Mouse (Mus musculus) right cerebral cortex, postnatal 14 days (tissue): Measurements from ENCODE around the gene Gcm1.
"Not testable (repeated sequence)": the region's sequence is repeated elsewhere in the genome, so short reads cannot be mapped to it uniquely, and the experiment has no call there.

ENCODE experiments used
- DNase-seq: peaks from one replicate; pipeline ENCODE4 v3.0.0; 2022

Gene Gcm1

DNA sequence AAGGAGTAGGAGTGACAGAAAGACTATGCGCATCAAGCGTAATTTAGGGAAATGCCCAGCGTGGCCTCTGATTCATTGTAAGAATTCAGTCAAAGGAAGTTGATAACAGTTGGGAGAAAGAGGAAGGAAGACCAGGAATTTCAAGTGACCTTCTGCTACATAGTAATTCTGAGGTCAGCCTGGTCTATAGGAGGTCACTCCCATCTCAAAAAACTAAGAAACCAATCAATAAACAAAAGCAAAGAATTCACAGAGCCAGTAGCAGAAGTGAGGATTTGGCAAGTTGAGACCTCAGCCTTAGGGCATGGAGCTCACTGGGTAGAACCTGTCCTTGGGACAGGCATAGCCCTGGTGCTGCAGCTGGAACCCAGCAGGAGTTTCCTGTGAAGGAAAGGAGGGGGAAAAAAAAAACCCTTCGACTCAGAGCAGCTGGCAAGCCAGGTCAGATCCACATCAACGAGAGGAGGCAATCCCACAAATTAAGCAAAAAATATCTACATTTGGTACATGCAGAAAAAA lies 1.2 kb upstream of the Gcm1 start:
- DNase-seq, result no peak

DNA sequence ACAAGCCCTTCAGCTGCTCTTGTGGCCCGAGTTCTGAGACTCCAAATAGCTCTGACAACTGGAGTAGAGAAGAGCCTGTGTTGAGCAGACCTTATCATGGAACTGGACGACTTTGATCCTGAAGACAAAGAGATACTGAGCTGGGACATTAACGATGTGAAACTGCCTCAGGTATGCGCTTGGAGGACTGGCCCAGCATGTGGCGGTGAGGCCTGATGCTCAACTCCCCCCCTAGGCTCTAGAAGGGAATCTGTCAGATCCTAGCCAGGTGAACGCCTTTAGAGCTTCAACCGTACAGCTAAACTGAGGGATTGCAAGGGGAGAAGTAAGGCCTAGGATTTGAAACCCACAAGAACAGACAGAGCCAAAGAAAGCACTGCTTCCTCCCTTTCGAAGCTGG lies 2.1 kb downstream of the Gcm1 start:
- DNase-seq, result no peak

DNA sequence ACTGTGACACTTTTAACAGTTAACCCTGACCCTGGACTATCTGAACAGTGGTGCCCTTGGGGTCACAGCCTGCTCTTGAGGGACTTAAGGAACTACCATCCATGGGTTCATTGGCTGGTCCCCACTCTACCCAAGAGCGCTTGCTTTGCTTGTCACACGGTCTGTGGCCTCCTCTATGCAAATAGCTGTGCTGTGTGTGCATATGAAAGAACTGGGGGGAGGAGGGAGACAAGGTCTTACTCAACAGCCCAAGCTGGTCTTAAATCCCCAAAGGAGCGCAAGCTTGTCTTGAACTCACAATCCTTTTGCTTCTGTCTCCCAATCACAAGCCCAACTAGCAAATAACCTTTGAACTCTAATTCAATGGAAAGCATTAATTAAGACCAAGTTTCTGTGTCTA lies 2.6 kb downstream of the Gcm1 start:
- no peak for DNase-seq

DNA sequence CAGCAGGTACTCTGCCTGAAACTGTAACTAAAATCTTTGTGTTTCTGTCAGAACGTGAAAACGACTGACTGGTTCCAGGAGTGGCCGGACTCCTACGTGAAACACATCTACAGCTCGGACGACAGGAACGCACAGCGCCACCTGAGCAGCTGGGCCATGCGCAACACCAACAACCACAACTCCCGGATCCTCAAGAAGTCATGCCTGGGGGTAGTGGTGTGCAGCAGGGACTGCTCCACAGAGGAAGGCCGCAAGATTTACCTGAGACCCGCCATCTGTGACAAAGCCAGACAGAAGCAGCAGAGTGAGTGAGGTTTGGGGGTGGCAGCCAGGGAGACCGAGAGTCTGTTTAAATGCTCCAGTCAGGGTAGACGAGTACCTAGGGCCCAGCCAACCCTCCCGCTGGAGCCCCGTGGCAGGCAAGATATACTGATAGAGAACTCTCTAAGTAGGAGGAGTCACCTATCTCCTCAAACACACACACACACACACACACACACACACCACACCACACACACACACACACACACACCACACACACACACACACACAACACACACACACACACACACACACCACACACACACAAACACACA lies 7.9 kb downstream of the Gcm1 start:
- DNase-seq, result no peak

DNA sequence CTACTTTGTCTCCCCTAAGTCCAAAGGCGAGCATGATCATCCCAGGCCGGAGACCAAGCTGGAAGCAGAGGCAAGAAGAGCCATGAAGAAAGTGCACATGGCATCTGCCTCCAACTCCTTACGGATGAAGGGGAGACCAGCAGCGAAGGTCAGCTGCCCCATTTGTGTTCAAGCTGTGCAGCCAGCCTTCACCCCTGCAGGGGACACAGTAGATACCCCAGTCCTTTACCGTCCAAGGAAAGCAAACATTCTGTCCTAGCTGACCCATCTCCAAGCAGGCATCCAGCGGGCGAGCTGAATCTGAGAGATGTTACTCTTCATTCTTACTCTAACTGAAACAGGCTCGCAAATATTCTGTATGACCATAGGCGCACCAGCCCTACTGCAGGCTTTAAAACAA lies 10.7 kb downstream of the Gcm1 start:
- no peak for DNase-seq

DNA sequence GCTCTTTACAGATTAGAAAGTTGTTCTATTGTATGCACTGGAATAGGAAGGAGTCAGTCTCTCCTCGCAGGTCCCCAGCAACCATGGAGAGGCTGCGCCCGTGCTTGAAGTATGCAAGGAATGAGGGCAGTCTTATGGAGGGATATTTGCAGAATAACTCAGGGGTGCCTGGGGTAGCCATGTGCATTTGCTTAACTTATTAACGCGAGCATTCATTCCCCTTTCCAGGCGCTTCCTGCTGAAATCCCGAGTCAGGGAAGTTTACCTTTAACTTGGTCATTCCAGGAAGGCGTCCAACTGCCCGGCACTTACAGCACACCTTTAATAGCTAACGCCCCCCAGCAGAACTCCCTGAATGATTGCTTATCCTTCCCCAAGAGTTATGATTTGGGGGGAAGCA lies 12.4 kb downstream of the Gcm1 start:
- DNase-seq, result no peak

DNA sequence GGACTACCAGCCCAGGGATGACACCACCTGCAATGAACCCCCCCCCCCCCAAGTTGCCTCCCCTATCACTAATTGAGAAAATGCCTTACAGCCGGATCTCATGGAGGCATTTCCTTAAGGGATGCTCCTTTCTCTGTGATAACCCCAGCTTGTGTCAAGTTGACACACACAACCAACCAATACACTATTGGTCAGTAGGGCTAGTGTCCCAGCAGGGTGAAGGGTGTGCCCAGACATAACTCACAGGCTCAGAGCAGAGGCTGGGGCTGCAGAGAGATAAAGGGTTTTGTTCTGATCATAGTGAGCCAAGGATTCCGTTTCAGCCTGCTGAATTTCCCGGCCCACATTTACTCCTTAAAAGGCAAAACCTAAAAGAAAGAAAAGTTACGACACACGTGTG lies 18.8 kb downstream of the Gcm1 start:
- DNase-seq, result no peak

DNA sequence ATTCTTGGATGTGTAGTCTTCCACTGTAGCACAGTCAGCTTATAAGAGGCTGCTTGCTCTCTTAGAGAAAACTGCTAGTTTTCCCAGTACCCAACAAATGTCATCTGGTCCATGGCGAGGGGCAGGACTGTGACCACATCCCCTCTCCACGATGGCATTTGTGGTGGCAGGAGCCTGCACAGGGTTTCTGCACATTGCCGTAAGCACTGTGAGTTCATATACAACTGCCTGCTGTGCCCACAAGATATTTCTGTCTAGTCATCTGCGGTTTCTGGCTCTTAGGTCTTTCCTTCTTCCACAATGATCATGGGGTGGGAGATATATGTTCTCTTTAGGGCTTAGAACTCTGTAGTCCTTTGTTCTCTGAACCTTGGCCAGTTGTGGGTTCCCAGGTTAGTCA lies 19.9 kb downstream of the Gcm1 start:
- no peak for DNase-seq

DNA sequence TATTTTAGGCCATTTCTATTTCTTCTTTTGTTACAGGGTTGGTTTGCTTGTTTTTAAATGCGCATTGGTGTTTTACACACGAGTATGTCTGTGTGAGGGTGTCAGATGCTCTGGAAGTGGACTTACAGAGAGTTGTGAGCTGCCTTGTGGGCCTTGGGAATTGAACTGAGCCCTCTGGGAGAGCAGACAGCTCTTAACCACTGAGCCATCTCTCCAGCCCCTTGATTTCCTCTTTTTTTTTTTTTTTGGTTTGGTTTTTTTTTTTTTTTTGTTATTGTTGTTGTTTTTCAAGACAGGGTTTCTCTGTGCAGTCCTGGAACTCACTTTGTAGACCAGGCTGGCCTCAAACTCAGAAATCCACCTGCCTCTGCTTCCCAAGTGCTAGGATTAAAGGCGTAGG lies 21.6 kb downstream of the Gcm1 start:
- DNase-seq, result not testable (repeated sequence)

DNA sequence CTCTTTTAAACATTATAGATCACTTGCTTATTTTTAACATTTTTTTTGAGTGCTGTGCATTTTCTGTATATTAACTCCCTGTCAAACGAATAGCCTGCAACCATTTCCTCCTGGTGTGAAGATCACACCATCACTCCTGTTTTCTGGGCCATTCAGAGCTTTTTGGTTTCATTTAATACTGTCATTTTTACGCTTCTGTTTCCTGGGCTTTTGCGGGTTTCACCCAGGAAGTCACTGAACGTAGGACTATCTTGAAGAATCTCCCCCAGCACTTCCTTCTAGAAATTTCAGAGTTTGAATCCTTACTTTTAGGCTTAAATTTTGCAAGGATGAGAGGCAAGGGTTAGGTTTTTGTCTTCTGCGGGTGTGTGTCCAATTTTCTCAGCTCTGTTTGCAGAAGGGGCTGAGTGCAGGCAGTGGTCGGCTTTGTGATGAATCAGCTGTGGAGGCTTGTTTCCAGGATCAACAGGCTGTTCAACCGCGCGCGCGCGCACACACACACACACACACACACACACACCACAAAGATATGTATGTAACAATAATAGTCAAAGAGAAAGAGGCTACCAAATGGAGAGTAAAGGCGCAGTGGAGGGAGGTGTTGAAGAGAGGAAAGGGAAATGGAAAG lies 22.1 kb downstream of the Gcm1 start:
- no peak for DNase-seq

DNA sequence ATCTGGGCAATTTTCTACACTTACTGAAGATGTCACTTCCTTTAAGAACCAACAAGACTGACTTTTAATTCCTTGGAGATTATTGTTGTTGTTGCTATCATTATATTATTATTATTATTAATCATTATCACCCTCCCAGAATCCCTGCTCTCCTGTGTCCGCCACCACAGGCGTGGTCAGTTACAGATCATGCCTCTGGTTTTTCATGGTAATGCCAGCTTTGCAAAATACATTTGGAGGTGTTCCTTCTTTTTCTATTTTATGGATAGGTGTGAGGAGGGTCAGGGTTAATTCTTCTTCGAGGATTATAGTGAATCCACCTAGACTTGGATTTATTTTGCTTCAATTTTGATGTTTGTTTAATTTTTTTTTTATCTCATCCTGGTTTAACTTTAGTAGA lies 23.5 kb downstream of the Gcm1 start:
- no peak for DNase-seq

DNA sequence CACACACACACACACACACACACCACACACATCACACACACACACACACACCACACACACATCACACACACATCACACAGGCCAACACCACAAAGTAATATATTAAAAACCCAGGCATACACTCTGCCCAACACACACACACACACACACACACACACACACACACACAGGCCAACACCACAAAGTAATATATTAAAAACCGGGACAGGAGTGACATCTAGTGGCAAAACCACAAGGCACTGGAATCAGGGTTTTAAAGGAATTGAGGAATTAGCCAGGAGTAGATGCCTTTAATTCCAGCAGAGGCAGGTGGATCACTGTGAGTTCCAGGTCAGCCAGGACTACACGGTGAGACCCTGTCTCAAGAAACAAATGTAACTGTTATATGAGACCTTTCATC lies 26.5 kb downstream of the Gcm1 start:
- no peak for DNase-seq

DNA sequence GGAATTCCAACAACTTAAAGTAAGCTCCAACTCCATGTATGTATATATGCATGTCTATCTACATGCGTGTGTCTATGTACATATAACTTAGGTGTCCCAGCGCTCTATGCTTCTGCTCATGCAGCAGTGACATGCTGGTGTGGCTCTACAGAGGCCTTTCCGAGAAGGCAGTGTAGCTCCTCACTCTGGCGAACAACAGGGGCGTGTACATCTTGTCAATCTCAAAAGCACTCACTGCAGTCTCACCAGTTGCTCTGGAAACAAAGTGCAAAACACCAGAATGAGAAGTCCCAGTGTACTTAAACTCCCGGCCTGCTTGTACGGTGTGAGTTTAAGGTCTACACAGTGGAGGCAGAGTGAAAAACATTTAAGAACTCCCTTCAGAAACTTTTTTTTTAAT lies 30.1 kb downstream of the Gcm1 start:
- no peak for DNase-seq

DNA sequence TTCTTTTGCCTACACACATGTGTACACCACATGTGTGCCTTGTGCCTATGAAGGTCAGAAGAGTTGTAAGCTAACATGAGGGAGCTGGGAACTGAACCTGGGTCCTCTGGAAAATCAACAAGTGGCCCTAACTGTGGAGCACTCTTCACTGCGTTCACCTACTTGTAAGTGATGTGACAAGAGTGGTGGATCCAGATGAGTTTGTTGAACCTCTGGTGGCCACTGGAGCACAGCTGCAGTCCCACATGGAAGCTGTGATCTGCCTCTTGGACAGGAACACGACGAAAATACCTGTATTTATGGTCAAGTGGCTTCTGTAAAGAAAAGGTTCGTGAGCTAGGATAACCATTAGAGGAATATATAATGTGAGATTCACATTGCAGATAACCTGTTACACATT lies 32.6 kb downstream of the Gcm1 start:
- DNase-seq, result no peak

DNA sequence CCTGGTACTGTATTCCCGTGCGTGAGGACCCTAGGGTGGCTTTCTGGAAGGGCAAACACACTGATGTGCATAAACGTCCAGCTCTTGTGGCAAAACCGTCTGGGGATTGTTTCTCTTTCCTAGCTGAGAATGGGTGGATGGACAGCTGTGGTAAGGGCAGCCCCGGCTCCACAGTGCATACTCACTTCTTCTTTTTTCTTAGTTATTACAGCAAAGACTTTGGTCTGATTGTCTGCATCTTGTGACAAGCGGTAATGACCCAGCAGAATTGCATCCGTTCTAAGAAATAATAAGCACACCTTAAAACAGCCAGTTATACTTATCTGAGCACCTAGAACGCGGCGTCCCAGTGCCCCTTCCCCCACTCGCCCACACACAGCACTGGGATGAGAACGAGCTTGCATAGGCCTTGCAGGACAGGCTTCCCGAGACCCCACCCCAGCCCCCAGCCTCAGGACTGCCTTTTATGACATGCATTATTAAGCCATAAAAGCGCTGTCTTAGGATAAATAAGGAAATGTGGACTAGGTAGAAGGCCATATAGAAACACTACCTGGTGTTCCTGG lies 34.1 kb downstream of the Gcm1 start:
- no peak for DNase-seq

DNA sequence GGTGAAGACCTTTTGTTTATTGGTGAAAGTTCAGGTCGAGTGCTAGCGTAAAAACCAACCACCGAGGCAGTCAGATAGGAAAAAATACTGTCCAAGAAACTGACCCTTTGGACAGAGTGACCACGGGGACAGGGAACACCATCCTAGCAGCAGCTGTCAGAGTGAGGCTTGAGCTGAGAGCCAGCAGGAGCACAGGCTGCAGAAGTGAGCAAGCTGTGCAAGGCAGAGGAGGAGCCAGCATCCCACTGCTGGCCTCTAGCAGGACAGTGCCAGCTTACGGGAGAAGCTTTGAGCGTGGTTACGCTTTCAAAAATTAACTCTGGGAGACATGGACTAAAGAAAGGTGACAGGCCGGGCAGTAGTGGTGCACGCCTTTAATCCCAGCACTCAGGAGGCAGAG lies 36.0 kb downstream of the Gcm1 start:
- no peak for DNase-seq

DNA sequence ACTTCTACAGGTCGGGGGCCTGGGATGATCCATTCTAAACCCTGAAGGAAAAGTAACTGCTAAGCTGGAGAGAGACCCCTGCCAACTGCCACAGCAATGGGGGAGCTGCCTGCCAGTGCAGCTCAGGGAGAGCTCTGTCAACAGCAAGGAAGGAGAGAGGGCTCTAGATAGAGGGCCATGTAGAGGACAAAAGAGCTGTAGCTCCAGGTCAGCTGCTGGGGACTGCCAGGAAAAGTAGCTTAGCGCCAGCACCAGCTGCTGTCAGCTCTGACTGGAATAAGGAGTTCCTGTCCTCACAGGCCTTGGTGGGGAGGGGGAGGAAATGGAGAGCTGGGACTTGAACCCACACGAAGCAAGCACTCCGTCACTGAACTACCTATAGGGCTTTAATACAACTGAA lies 36.8 kb downstream of the Gcm1 start:
- no peak for DNase-seq

DNA sequence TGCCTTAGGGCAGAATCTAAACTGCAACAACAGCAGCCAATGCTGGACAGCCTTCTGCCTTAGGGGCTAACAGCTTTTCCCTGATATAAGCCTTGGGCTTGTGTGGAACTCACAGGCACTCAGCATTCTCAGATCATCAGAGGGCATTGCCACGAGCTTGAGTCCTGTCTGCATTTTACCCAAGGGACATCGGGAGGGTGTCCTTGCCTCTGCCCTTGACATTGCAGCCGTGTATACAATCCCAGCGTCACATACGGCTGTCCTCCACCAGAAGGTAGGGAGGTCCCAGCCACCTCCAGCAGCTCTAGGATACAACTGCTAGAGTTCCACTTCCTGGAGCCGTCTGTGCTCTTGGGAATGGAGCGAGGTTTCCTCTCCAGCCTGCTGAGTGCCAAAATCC lies 37.2 kb downstream of the Gcm1 start:
- no peak for DNase-seq

DNA sequence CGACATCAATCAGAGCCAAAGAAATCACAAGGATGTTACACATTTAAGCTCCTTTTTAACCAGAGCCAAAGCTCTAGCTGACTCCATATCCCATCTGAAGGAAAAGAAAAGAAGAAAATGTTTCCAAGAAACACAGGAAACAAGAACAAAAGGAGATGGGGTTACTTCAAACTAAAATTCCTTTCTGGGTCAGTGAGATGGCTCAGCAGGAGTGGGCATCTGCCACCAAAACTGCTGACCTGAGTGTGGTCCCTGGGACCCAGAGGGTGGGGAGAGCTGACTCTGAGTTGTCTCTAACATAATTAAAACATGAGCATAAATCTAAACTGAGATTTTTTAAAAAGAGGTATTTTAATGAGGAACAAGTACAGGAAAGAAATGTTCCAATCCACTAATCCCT lies 38.2 kb downstream of the Gcm1 start:
- DNase-seq, result no peak

DNA sequence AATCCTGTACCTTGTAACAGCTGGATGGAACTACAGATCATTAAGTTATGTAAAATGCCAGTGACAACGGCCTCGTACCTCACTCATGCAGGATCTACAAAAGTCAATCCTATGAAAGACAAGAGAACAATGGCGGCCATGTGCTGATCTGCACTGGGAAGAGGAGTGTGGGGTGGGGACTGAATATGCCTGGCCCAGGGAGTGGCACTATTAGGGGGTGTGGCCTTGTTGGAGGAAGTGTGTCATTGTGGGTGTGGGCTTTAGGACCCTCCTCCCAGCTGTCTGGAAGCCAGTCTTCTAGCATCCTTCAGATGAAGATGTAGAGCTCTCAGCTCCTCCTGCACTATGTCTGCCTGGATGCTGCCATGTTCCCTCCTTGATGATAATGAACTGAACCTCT lies 38.9 kb downstream of the Gcm1 start:
- no peak for DNase-seq

DNA sequence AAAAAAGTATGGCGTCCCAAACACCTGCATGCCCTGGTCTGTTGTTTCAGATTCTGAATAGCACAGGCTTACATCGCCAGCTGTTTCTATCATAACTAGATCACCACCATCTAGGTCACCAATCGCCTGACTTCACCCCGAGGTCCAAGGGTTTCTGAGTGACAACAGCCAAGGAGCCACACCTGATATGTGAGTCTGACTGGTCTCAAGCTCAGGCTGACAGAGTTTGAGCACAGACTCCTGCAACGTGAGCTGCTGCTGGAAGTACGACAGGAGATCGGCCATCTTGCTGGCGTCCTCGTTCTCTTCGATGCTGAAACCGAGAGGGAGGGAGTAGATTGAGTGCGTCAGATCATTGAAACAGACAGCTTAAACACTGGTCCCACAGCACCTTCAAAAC lies 44.0 kb downstream of the Gcm1 start:
- no peak for DNase-seq

DNA sequence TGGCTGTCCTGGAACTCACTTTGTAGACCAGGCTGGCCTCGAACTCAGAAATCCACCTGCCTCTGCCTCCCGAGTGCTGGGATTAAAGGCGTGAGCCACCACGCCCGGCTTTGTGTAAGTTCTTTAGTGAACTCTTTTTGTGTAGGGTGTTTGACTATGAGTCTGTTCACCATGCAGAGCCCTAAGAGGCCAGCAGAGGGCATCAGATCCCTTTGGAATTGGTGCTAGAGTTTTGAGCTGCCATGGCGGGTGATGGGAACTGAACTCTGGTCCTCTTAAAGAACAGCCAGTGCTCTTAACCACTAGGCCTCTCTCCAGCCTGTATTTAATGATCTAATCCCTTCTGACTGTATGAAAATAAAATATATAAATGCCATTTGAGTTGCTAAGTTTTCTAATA lies 44.7 kb downstream of the Gcm1 start:
- no peak for DNase-seq

DNA sequence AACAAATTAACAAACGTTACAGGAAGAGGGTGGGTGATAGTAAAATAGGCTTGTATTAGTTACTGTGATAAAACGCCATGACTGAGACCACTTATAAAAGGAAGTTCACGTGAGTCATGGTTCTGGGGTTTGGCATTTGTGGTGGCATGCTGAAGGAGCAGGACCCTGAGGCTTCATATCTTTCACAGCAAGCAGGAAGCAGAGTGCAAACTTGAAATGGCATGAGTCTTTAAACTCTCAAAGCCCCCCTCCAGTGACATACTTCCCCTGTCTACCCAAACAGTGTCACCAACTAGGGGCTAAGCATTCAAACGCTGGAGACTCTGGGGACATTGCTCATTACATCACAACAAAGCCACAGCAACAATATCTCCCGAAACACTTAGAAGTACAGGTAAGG lies 49.2 kb downstream of the Gcm1 start:
- DNase-seq, result no peak

DNA sequence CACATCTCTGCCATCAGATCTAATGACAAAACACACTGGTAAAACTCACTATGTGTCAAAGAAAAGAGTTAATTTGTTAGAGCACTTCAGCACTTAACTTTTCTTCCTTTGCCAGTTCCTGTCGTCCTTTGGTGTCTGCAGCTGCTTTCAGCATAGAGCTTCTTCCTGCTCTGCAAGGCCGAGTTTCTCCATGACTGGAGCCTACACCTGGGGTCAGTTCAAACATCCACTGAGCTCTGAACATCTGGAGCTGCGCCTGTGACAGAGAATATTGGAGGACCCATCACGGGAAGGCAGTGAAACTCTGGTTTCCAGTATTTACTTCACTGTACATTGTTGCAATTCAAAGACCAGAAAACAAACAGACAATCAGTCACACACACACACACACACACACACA lies 49.7 kb downstream of the Gcm1 start:
- no peak for DNase-seq

DNA sequence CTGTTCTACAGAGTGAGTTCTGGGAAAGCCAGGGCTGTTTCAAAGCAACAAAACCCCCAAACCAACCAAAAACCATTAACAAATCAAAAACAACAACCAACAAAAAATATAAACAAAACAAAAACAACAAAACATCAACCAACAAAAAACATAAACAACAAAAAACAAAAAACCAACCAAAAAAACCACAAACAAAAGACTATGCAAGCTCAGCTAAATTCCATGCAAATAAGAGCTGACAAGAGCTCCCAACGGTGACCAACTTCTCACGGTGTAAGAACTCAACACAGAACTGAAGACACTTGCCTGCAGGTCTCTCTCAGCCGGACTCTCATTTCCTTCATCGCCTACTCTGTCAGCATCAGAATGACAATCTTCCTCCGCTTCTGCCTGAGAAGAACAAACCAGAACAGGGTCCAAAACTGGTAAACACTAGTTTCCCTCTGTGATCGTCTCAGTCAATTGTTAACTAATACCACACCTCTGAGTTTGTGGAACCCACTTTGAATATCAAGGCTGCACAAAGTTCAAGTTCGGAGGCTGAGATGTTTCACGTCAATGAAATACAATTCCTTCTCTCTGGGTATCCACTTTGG lies 52.3 kb downstream of the Gcm1 start:
- no peak for DNase-seq
